Mouse (Mus musculus): ENCODE data around the gene Nop10.

The Nop10 gene

DNA sequence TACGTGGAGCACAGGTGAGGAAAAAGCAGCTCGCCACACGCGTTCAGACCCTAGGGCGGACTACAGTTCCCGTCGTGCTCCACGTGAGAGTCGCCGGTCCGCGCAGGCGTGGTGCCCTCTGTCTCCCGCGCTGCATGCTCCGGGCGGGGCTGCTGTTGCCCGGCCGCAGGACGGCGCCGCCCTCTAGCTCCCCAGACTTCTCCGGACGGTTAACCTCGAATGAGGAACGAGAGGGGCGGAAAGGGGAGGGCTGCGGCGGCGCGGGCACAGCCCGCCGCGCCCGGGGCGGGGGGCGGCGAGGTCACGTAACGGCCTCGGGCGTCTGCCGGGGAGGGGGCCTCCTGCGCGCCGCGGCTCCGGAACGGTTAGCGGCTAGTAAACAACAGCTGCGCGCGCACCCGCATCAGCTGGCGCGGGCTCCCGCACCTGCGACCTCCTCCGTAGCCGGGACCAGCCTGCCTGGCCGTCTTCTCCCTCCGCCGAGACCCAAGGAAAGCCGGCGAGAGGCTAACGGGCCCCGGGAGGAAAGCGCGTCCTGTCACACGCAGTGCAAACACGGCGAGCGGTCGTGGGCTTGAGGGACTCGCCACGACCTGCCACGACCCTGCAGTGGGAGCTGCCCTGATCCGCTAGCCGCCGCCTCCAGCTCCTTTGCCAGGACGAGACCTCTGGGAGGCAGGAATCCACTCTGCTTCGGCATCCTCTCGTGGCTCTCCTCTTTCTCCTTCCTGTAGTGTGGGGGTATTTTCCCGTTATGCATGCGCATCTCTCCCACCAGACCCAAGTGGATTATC, 3.9 kb downstream of the Nop10 start, which contains the start of gene Slc12a6:
Gene Slc12a6, plus strand, starts transcription at position 378 of the 794 bp plus-strand sequence.
- peak; percentile 99 for DNase-seq

DNA sequence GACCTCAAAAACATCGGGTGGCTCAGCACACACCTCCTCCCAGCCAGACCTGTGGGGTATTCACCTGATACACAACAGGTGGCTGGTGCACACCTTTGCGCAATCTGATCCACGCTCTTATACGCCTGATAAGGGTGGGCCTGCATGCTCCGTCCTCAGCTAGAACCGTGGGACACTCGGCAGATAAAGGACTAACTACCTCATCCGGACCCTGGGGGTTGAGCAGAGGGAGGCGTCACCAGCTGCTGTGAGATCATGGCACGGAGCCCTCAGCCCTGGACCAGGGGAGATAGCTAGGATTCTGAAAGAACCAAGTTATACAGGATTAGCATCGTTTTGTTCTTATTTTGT, 4.5 kb downstream of the Nop10 start, which contains the start of gene Gm21985:
Gene Gm21985, plus strand, starts transcription at position 73 of the 351 bp plus-strand sequence.
- DNase-seq, result peak; percentile 98

DNA sequence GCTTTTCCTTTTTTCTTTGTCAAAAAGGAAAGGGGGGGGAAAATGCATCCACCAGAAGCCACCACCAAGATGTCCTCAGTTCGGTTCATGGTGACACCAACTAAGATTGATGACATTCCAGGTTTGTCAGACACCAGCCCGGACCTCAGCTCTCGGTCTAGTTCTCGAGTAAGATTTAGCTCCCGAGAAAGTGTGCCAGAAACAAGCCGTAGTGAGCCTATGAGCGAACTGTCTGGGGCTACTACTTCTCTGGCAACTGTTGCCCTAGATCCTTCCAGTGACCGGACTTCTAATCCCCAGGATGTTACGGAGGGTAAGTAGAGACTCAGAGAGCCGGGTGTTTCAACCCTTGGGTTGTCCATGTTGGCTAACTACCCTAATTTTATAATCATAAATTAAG, 5.1 kb downstream of the Nop10 start:
- DNase-seq, result peak; percentile 95

DNA sequence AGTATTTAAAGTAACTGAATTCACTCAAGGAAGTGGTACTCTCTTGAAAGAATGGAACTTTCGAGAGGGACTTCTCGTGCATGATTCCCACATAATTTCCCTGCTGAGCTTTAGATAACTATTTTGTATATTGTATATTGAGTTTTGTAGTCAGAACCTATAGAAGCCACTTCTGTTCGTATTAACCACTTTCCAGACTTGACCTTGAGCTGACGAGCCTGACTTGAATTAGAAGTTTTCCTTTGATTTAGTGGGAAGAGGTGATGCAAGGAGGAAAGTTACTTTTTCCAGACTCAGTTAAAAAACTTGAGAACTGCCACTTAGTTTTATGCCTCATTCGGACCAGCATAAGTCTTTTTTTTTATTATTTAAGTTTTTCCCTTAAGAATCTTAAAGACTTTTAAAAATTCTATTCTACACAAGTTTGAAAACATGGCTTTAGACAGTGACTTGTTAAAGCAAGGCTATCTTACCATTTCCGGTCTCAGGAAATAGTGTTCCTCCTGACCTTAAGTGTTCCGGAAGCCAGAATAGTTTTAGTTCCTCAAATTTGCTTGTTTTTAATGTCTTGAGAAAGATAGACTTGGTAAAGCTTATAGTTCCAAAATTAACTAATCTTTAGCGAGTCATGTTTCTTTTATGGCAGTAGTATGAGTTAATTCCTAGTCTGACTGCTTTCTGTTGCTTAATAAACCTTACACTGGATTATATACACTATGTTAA, 6.0 kb downstream of the Nop10 start:
- DNase-seq, result peak; percentile 18

DNA sequence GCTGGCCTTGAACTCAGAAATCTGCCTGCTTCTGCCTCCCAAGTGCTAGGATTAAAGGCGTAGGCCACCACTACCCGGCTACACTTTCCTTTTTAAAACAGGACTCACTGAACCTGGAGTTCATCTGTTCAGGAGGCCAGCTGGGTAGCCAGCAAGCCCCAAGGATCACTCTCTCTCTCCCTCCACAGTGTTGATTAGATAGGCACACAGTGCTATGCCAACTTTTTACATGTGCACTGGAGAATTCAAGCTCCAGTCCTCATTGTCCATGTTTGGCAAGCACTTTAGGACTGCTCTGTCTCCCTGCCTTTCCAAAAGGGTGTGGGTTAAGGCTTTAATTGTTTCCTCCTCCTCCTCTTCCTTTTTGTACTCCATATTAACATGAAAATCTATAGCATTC, 8.3 kb downstream of the Nop10 start:
- peak; percentile 93 for DNase-seq

DNA sequence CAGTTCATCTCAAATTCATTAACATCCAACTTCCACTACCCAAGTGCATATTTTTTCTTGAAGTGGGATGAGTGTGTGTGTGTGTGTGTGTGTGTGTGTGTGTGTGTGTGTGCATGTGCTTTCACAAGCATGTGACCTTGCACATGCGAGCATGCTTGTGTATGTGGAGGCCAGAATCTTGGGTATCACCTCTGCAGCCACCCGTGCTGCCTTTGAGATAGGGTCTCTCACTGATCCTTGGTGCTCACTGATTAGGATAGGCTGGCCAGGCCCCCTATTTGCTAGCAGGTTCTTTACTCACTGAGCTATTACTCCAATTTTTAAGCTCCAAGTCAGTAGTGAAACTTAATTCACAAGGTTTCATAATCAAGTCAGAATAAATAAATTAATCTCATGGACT, 11.2 kb downstream of the Nop10 start:
- peak; percentile 76 for DNase-seq

- peak; percentile 87 for DNase-seq
Measured at GRCm38 (mm10) chr2:112273474-112273873, 11.7 kb downstream of the Nop10 start.

- DNase-seq, result peak; percentile 49
Measured at GRCm38 (mm10) chr2:112276870-112277269, 15.1 kb downstream of the Nop10 start.

DNA sequence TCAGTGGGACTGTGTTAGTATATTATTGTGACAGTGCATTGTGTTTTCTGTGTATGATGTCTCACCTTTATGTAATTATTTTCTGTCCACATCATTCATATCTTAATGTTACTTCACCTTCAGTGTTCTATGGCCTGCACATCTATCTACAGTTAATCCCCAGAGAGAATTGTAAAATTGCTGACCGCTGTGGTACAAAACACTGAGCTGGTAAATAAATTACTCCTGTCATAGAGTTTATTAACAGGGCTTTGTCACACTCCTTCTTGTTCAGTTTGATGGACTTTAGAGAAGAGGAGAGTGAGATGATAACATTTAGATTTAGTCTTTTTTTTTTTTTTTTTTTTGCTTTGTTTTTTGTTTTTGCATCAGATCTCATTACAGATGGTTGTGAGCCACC, 21.1 kb downstream of the Nop10 start:
- peak; percentile 9 for DNase-seq

DNA sequence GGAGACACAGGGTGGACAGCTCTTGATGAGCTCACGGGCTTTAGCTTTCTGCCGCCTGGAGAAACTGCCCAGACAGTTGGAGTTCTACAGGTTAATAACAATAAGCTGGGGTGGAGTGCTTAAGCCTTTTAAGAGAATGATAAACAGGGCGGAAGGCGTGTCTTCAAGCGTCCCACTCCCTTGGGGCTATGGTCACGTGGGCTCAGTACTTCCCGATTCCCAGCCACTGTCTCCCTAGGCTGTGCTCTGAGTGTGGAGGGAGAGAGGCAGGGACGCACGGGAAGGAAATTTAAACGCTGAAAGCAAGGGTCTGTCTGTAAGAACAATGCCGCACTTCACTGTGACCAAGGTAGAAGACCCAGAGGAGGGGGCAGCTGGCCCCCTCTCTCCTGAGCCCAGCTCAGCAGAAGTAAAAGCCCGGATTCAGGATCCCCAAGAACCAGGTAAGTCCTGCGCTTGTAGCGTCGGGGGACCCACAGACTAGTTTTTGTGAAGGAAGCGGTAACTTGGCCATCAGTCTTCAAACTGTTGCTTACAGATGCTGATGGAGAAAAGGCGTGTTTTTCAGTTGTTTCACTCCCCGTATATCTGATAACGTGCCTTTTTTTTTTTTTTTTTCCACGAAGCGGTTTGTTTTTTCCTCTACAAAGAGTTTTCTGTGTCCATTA, 22.8 kb downstream of the Nop10 start:
- DNase-seq, result peak; percentile 98

GRCm38 (mm10) chr2:112285031-112285390, 23.3 kb downstream of the Nop10 start:
- peak; percentile 19 for DNase-seq

DNA sequence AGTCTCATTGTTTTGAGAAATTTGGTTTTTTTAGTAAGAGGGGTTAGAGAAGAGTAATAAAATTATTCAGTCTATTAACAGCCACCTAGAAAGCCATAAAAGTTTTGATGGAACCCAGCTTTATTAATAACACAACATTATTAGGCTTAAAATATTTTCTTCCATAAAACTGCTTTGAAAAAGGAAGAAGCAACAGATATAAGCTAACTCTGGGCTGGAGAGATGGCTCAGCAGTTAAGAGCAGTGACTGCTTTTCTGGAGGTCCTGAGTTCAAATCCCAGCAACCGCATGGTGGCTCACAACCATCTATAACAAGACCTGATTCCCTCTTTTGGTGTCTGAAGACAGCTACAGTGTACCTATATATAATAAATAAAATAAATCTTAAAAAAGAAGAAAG, 24.3 kb downstream of the Nop10 start:
- peak; percentile 9 for DNase-seq

- peak; percentile 81 for DNase-seq
Measured at GRCm38 (mm10) chr2:112287059-112287458, 25.3 kb downstream of the Nop10 start.

DNA sequence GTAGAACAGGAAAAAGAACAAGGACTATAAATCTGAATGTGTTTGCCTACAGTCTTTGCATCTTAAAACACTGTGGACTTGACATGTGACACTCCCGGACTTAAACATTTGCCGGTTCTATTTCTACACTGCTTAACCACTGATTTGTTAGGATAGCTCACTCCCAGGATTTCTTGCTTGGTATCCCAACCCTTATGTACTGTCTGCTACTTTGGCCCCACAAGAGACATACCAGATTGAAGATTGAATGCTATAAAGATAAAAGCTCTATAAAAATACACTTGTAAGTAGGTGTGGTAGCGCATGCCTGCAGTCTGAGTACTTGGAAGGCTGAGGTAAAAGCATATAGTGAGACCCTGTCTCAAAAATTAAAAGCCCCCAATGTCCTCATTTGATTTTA, 27.8 kb downstream of the Nop10 start:
- DNase-seq, result peak; percentile 16

- no peak for DNase-seq
Measured at GRCm38 (mm10) chr2:112292823-112293222, 31.1 kb downstream of the Nop10 start.

GRCm38 (mm10) chr2:112296211-112296610, 34.5 kb downstream of the Nop10 start:
- peak; percentile 83 for DNase-seq

DNA sequence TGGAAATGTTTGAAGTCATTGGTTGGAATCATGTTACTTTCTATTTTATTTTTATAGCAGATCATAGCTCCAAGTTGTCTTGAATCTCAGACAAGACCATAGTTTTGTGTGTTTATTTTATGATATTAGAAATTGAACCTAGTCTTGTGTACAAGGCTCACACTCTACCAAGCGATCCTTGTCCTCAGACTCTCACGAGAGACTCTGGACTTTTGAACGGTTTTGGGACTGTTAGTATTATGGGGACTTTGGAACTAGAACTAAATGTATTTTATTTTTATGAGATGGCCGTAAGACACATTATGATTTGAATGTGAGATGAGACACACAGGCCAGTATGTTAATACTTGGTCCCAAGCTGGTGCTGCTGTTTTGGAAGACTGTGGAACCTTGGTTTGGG, 36.5 kb downstream of the Nop10 start:
- peak; percentile 0 for DNase-seq

DNA sequence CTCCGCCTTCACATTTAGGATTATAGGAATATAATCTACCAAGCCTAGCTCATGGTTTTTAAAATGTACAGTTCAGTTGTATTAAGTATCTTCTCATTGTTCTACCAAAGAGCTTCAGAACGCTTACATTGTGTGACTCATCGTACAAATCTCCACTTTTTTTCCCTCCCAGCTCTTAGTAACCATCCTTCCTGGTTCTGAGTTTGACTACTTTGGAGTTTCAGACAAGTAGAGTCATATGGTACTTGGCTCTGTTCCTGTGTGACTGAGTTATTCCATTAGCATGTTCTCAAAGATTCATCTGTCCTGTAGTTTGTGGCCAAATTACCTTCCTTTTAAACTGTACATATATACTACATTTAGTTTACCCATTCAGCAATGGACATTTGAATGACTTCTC, 46.9 kb downstream of the Nop10 start:
- no peak for DNase-seq

DNA sequence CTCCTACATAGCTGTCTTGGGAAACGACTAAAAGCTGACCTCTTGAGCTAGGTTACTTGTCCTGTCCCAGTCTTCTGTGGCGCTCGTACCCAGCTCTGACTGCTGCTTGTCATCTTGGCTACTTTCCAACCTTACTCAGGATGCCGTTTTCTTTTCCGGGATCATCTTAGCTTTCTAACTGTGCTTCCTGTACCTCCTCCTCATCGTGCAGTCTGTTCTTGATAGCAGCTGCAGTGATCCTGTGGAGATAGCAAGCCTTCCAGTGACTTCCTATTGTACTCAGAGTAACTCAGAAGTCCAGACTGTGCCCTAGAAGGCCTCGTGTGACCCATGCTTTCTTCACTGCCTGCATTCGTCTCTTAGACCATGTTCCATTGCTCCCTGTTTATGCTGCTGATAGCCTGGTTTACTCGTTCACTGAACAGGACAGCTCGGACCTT, 47.5 kb downstream of the Nop10 start:
- peak; percentile 92 for DNase-seq

Data from heart, adult 11 months (tissue).